Mouse (Mus musculus) intestine, postnatal 0 days (tissue): Measurements from ENCODE around the gene Rnf207. TPM values are rescaled to one million over a fixed set of nuclear protein-coding genes. Genes with fewer than 3 reads are reported as not detected.

Source experiments
- ATAC-seq: fragments of 200-750 bp; cut with Nextera tagmentation; 2 replicates; pipeline ENCODE4 v1.8.0; 2017; ENCODE audit warnings: mild to moderate bottlenecking, moderate TSS enrichment, moderate library complexity
- H3K27ac ChIP-seq: fragments of 300-500 bp; sonication (generic); 2 replicates; pipeline ENCODE4 v1.5.1; 2014; ENCODE audit warnings: mild to moderate bottlenecking, low read depth, low read length, moderate library complexity
- H3K27me3 ChIP-seq: fragments of 300-500 bp; sonication (generic); replicated peaks from 2 replicates; pipeline ENCODE4 v1.6.1; 2014; ENCODE audit warnings: low read length, mixed read lengths; ENCODE audit not compliant: control insufficient read depth, insufficient read depth
- H3K36me3 ChIP-seq: fragments of 300-500 bp; sonication (generic); 2 replicates; pipeline ENCODE4 v1.6.1; 2014; ENCODE audit warnings: mild to moderate bottlenecking, moderate library complexity; ENCODE audit not compliant: control insufficient read depth, insufficient read depth
- H3K4me1 ChIP-seq: fragments of 300-500 bp; sonication (generic); replicated peaks from 2 replicates; pipeline ENCODE4 v1.6.1; 2014; ENCODE audit warnings: antibody characterized with exemption, low read length, mixed read lengths; ENCODE audit not compliant: control insufficient read depth, insufficient read depth
- H3K4me2 ChIP-seq: fragments of 300-500 bp; sonication (generic); replicated peaks from 2 replicates; pipeline ENCODE4 v1.6.1; 2014; ENCODE audit warnings: low read depth, mild to moderate bottlenecking, moderate library complexity
- H3K4me3 ChIP-seq: fragments of 300-500 bp; sonication (generic); 2 replicates; pipeline ENCODE4 v1.5.1; 2014; ENCODE audit warnings: low read depth, low read length
- H3K9ac ChIP-seq: fragments of 300-500 bp; sonication (generic); 2 replicates; pipeline ENCODE4 v1.6.1; 2014; ENCODE audit warnings: mild to moderate bottlenecking, low read depth, low read length
- H3K9me3 ChIP-seq: fragments of 300-500 bp; sonication (generic); 2 replicates; pipeline ENCODE4 v1.6.1; 2016; ENCODE audit warnings: mixed run types; ENCODE audit not compliant: control insufficient read depth
- CTCF ChIP-seq: sonication (generic); IDR thresholded peaks from 2 replicates; pipeline ENCODE4 v1.5.1; 2016; ENCODE audit warnings: low read depth, mild to moderate bottlenecking, control low read depth, antibody characterized with exemption, moderate library complexity
- WGBS: fragments of 180-500 bp; shearing (Covaris S2); extraction: QIAGEN DNeasy Blood & Tissue Kit; methylation state at CpG from one replicate; pipeline ENCODE4 v1.1.7; 2014; 5-methylcytosine and 5-hydroxymethylcytosine counted together
- polyA plus RNA-seq: library from polyadenylated mRNA; unstranded; fragments of >200 nt; fragmentation: Nextera tagmentation; extraction: Ambion mirVana; gene quantifications from 2 replicates; pipeline ENCODE4 v1.2.1, GENCODE M21; 2015

Rnf207 gene
- polyA plus RNA-seq, 1 experiment from 2014 or later = 0.70 TPM

- peak; percentile 97 for ATAC-seq
- Histone ChIP-seq H3K27ac (peak within 1 kb of the TSS; percentile 88), H3K9ac (peak within 1 kb of the TSS; percentile 86), H3K4me1 (peaks cover 5% of the 10 kb centered on the region), H3K4me3 (peak within 1 kb of the TSS; percentile 87), H3K27me3 (peaks cover 9% of the 10 kb centered on the region; the same call in 1 of the 2 replicates), H3K36me3 (peaks cover 16% of the 10 kb centered on the region; the same call in 1 of the 2 replicates), H3K9me3 (no peaks in the 10 kb centered on the region), H3K4me2 (peak within 1 kb of the TSS; percentile 98)
- TF ChIP-seq CTCF = 0 out of 2 replicates have a peak, but pooled peaks have one; percentile 5
- under 1% methylated on average over 119 of the region's 119 CpGs for WGBS
Observed at GRCm38 (mm10) chr4:152296874-152297861, 21.6 kb downstream of the Rnf207 start, which contains the start of gene Icmt. Icmt (plus strand) TSS chr4:152297227.

- peak overlapping the region; percentile 40; the same call in 1 of the 2 replicates for H3K9ac ChIP-seq
- WGBS = 8% methylated on average over 8 of the region's 8 CpGs
- no peak for TF ChIP-seq CTCF
- H3K4me1 ChIP-seq = peaks cover 5% of the 10 kb centered on the region
- H3K9me3 ChIP-seq = no peaks in the 10 kb centered on the region
- H3K36me3 ChIP-seq = peaks cover 13% of the 10 kb centered on the region; the same call in 1 of the 2 replicates
- H3K27me3 ChIP-seq = peaks cover 17% of the 10 kb centered on the region
- no peak for ATAC-seq
- H3K4me3 ChIP-seq = peak overlapping the region; percentile 87
- peak overlapping the region; percentile 73 for H3K4me2 ChIP-seq
- H3K27ac ChIP-seq = peak overlapping the region; percentile 64; the same call in 1 of the 2 replicates
Observed at GRCm38 (mm10) chr4:152296371-152296770, 22.4 kb downstream of the Rnf207 start.

GRCm38 (mm10) chr4:152295916-152296315 is 22.9 kb downstream of the Rnf207 start:
- no peak for TF ChIP-seq CTCF
- ATAC-seq = no peak
- no peak overlapping the region for H3K9ac ChIP-seq

GRCm38 (mm10) chr4:152294188-152294929 is 24.4 kb downstream of the Rnf207 start:
- H3K4me1 ChIP-seq = peaks cover 5% of the 10 kb centered on the region
- H3K9me3 ChIP-seq = no peaks in the 10 kb centered on the region
- H3K9ac ChIP-seq = no peak overlapping the region
- H3K4me3 ChIP-seq = no peak overlapping the region
- peak; percentile 43 for TF ChIP-seq CTCF
- ATAC-seq = no peak
- H3K27ac ChIP-seq = no peak overlapping the region
- H3K4me2 ChIP-seq = no peak overlapping the region
- peaks cover 36% of the 10 kb centered on the region for H3K27me3 ChIP-seq
- 58% methylated on average over 10 of the region's 10 CpGs for WGBS
- H3K36me3 ChIP-seq = no peaks in the 10 kb centered on the region; the same call in 1 of the 2 replicates

More at GRCm38 (mm10) chr4:152295916-152296315, 22.9 kb downstream of the Rnf207 start:
- WGBS = 18% methylated on average over 4 of the region's 4 CpGs
- Histone ChIP-seq H3K4me3 (no peak overlapping the region), H3K9me3 (no peaks in the 10 kb centered on the region), H3K36me3 (0 out of 2 replicates have a peak, but pooled peaks cover 9% of the 10 kb centered on the region), H3K4me2 (no peak overlapping the region; the same call in 1 of the 2 replicates), H3K27me3 (peaks cover 22% of the 10 kb centered on the region), H3K27ac (no peak overlapping the region), H3K4me1 (peaks cover 5% of the 10 kb centered on the region)

- Histone ChIP-seq H3K9ac (no peak overlapping the region), H3K4me3 (no peak overlapping the region), H3K27me3 (peaks cover 51% of the 10 kb centered on the region), H3K4me2 (no peak overlapping the region), H3K27ac (no peak overlapping the region), H3K9me3 (no peaks in the 10 kb centered on the region), H3K4me1 (no peaks in the 10 kb centered on the region), H3K36me3 (no peaks in the 10 kb centered on the region; the same call in 1 of the 2 replicates)
- ATAC-seq = no peak
- TF ChIP-seq CTCF = no peak
- 19% methylated on average over 12 of the region's 12 CpGs for WGBS
Observed at GRCm38 (mm10) chr4:152292102-152292765, 26.6 kb downstream of the Rnf207 start.
